Mouse (Mus musculus): Measurements from ENCODE around the gene Cdhr2. TPM values are rescaled to one million over a fixed set of nuclear protein-coding genes. Genes with fewer than 3 reads are reported as not detected.
A peak's percentile ranks its signal among the peaks of the same experiment; 100 is the strongest.

Gene Cdhr2
- total RNA-seq, 2 experiments from 2014 or later, result 0.22 TPM; not detected in 1

- peak; percentile 87 to 90 for DNase-seq
Measured at GRCm38 (mm10) chr13:54752656-54753055, 51.4 kb downstream of the Cdhr2 start.

GRCm38 (mm10) chr13:54753733-54754132, 52.5 kb downstream of the Cdhr2 start:
- no peak for DNase-seq

GRCm38 (mm10) chr13:54754169-54755080, 53.2 kb downstream of the Cdhr2 start:
- no peak for DNase-seq

GRCm38 (mm10) chr13:54755201-54755830, 54.1 kb downstream of the Cdhr2 start:
- DNase-seq, result peak in 1 of 2 experiments; percentile 65

- no peak for DNase-seq
Measured at GRCm38 (mm10) chr13:54756156-54756712, 55.0 kb downstream of the Cdhr2 start.

- no peak for DNase-seq
Measured at GRCm38 (mm10) chr13:54757093-54757830, 56.0 kb downstream of the Cdhr2 start.

GRCm38 (mm10) chr13:54758045-54758755, 56.9 kb downstream of the Cdhr2 start:
- peak; percentile 85 to 90 for DNase-seq

- no peak for DNase-seq
Measured at GRCm38 (mm10) chr13:54758756-54759470, 57.7 kb downstream of the Cdhr2 start.

GRCm38 (mm10) chr13:54759496-54759895, 58.2 kb downstream of the Cdhr2 start:
- DNase-seq, result no peak

GRCm38 (mm10) chr13:54760164-54760795, 59.0 kb downstream of the Cdhr2 start:
- DNase-seq, result peak; percentile 79 to 80

- no peak for DNase-seq
Measured at GRCm38 (mm10) chr13:54760906-54761305, 59.6 kb downstream of the Cdhr2 start.

- no peak for DNase-seq
Measured at GRCm38 (mm10) chr13:54765281-54766191, 64.3 kb downstream of the Cdhr2 start.

GRCm38 (mm10) chr13:54766192-54766768, 65.0 kb downstream of the Cdhr2 start, which contains the start of gene Sncb:
Gene Sncb (minus strand): TSS chr13:54766595.
- DNase-seq, result peak; percentile 86 to 88

GRCm38 (mm10) chr13:54767012-54767411, 65.8 kb downstream of the Cdhr2 start:
- DNase-seq, result no peak

GRCm38 (mm10) chr13:54780592-54780991, 79.3 kb downstream of the Cdhr2 start:
- no peak for DNase-seq

GRCm38 (mm10) chr13:54781086-54781485, 79.8 kb downstream of the Cdhr2 start:
- DNase-seq, result no peak

- DNase-seq, result no peak
Measured at GRCm38 (mm10) chr13:54783235-54783634, 82.0 kb downstream of the Cdhr2 start.

GRCm38 (mm10) chr13:54783698-54784097, 82.4 kb downstream of the Cdhr2 start, which contains the start of gene Eif4e1b:
Gene Eif4e1b (plus strand): TSS chr13:54783998.
- DNase-seq, result no peak
